Mouse (Mus musculus) frontal cortex, postnatal 10 days (tissue): ENCODE measurements around the gene Acot1.
"Not testable (repeated sequence)": the region's sequence is repeated elsewhere in the genome, so short reads cannot be mapped to it uniquely, and the experiment has no call there.

Experiments
- DNase-seq, 2 experiments: peaks; one replicate each; pipeline ENCODE4 v3.0.0; 2022; ENCODE audit warnings: low spot score in 2 of 2, mixed read lengths in 1 of 2

The Acot1 gene

GRCm38 (mm10) chr12:84009171-84009965 is at the start of gene Acot1:
TSS of gene Acot1 (plus strand) at chr12:84009490.
- DNase-seq, result peak; percentile 58 to 59

- DNase-seq, result no peak
Observed at GRCm38 (mm10) chr12:83965235-83965634, 44.1 kb upstream of the Acot1 start.

- peak in 1 of 2 experiments; percentile 17 for DNase-seq
Observed at GRCm38 (mm10) chr12:83972117-83972516, 37.2 kb upstream of the Acot1 start.

- no peak for DNase-seq
Observed at GRCm38 (mm10) chr12:83978862-83979261, 30.4 kb upstream of the Acot1 start.

DNA sequence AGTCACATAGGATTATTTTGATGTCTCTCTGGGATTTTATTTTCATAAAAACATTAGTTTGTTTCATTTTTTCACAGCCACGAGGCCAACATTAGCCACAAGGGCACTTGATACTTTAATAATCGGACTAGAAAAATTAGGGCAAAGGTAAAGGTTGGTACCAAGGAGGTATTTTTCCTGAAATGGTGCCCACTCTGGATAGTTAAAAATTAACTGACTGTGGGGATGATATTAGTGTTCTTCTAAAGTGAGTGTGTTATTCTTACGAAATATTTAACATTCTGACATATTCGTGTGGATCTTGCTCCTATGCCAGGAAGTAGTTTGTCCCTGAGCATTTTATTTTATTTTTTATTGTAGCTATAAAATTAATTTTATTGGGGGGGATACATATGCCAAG is 27.7 kb upstream of the Acot1 start:
- no peak for DNase-seq

DNA sequence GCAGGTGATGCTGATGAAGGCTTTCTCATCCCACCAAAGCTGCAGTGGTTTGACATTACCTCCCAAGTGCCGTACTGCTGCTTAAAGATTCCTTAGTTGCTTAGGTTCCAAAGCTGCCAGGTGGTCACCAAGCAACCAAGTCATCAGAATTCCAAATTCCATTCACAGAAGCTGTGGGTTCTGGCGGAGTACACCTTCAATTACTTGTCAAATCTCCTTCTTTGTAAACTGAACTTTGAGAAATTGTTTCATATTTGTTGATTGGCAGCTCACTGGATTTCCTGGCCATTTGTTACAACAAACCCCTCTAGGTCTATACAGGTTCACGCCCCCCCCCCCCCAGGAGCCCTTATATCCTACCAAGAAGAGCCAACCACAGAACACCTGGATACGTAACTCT is 24.5 kb upstream of the Acot1 start, which contains the start of gene Heatr4:
Gene Heatr4, minus strand, starts transcription at position 101 of the 400 bp plus-strand sequence.
- no peak for DNase-seq

- no peak for DNase-seq
Observed at GRCm38 (mm10) chr12:83987242-83987582, 22.1 kb upstream of the Acot1 start.

DNA sequence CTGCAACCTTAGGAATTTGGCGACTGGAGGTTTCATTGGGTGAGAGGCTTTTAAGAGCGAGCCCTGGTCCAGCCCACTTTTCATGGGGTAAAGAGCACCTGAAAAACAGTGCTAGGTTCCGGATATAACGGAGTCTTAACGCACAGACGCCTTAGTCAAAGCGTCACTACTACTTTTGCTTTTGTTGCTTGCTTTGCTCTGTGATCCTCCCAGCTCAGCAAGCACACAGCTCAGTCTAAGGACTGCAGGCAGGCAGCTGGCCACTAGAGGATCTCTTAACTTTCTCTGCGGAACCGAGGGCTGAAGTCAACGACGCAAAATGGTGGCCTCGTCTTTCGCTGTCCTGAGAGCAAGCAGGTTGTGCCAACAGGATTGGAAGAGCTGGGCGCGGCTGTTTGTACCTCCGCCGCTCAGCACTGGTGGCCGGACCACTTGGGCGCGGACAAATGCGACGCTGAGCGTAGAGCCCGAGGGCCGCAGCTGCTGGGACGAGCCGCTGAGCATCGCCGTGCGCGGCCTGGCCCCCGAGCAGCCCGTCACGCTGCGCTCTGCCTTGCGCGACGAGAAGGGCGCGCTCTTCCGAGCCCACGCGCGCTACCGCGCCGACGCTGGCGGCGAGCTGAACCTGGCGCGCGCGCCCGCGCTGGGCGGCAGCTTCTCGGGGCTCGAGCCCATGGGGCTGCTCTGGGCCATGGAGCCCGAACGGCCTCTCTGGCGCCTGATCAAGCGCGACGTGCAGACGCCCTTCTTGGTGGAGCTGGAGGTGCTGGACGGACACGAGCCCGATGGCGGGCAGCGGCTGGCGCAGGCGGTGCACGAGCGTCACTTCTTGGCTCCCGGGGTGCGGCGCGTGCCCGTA is 21.5 kb upstream of the Acot1 start, which contains the start of gene Acot2:
Gene Acot2, plus strand, starts transcription at position 279 of the 859 bp plus-strand sequence.
- peak; percentile 59 to 73 for DNase-seq

- no peak for DNase-seq
Observed at GRCm38 (mm10) chr12:83988483-83988882, 20.8 kb upstream of the Acot1 start.

- DNase-seq, result no peak
Observed at GRCm38 (mm10) chr12:83989378-83989777, 19.9 kb upstream of the Acot1 start.

GRCm38 (mm10) chr12:83997221-83997620 is 12.1 kb upstream of the Acot1 start:
- no peak for DNase-seq

GRCm38 (mm10) chr12:83998341-83999107 is 10.8 kb upstream of the Acot1 start:
- no peak for DNase-seq

GRCm38 (mm10) chr12:83999237-83999636 is 10.1 kb upstream of the Acot1 start:
- DNase-seq, result not testable (repeated sequence)

- DNase-seq, result no peak
Observed at GRCm38 (mm10) chr12:84000418-84000817, 8.9 kb upstream of the Acot1 start.

DNA sequence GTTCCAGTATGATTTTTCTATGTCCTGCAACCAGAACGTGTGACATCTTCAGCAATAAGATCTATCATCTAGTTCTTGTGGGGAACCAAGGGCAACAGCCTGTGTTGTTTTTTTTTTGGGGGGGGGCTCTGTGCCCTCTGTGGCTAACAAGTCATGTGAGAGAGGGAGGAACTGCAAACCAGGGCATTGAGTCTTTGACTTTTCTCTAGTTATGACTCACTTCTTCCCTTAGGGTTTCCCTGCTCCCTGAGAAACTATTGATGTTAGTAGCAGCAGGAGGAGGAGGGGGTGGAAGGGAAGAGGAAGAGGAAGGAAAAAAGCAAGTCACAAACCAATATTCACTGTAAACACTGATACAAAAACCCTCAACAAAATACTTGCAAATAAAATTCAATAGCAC is 5.4 kb upstream of the Acot1 start:
- DNase-seq, result no peak

- no peak for DNase-seq
Observed at GRCm38 (mm10) chr12:84008251-84008650, 1.0 kb upstream of the Acot1 start.

GRCm38 (mm10) chr12:84008729-84009128 is 561 bp upstream of the Acot1 start:
- DNase-seq, result no peak

- DNase-seq, result no peak
Observed at GRCm38 (mm10) chr12:84010201-84010600, 911 bp downstream of the Acot1 start.

- DNase-seq, result peak; percentile 64 to 66
Observed at GRCm38 (mm10) chr12:84011251-84012040, 2.2 kb downstream of the Acot1 start.

DNA sequence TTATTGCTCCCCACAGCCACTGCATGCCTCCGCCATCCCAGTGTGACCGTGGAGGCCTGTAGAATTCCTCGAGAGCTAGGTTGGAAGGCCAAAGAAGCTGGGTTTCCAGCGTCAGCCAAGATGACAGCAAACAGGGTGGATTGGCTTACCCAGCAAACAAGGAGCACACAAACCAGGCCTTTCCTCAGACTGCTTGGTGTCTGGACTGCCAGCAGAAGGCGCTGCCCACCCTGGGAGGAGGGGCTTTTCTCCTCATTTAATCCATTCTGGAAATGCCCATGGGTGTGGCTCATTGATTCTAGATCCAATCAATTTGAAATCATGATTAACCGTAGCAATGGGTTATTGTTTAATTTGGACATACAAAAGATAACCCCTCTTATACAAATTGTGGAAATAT is 3.8 kb downstream of the Acot1 start:
- no peak for DNase-seq

GRCm38 (mm10) chr12:84013701-84014100 is 4.4 kb downstream of the Acot1 start:
- no peak for DNase-seq
